Mouse (Mus musculus) hindbrain, postnatal 0 days (tissue): ENCODE measurements around the gene Syde1. TPM values are rescaled to one million over a fixed set of nuclear protein-coding genes. Genes with fewer than 3 reads are reported as not detected.
A peak's percentile ranks its signal among the peaks of the same experiment; 100 is the strongest.
"Not testable (repeated sequence)": the region's sequence is repeated elsewhere in the genome, so short reads cannot be mapped to it uniquely, and the experiment has no call there.

Source experiments
- ATAC-seq: fragments of 200-750 bp; cut with Nextera tagmentation; 2 replicates; pipeline ENCODE4 v1.8.0; 2017; ENCODE audit warnings: mild to moderate bottlenecking, moderate TSS enrichment, moderate library complexity
- DNase-seq: peaks from one replicate; pipeline ENCODE4 v3.0.0-alpha.2; 2015; ENCODE audit warnings: low spot score
- H3K27ac ChIP-seq: fragments of 300-500 bp; sonication (generic); 2 replicates; pipeline ENCODE4 v1.5.1; 2014; ENCODE audit warnings: mild to moderate bottlenecking
- H3K27me3 ChIP-seq: fragments of 300-500 bp; sonication (generic); 2 replicates; pipeline ENCODE4 v1.6.1; 2014; ENCODE audit warnings: low read length, mixed read lengths; ENCODE audit not compliant: insufficient read depth
- H3K36me3 ChIP-seq: fragments of 300-500 bp; sonication (generic); 2 replicates; pipeline ENCODE4 v1.6.1; 2014; ENCODE audit warnings: low read length, mixed read lengths; ENCODE audit not compliant: insufficient read depth
- H3K4me1 ChIP-seq: fragments of 300-500 bp; sonication (generic); 2 replicates; pipeline ENCODE4 v1.6.1; 2014; ENCODE audit warnings: antibody characterized with exemption, low read length, mixed read lengths; ENCODE audit not compliant: insufficient read depth
- H3K4me2 ChIP-seq: fragments of 300-500 bp; sonication (generic); 2 replicates; pipeline ENCODE4 v1.6.1; 2014; ENCODE audit warnings: low read depth, mild to moderate bottlenecking, low read length, moderate library complexity, mixed read lengths
- H3K4me3 ChIP-seq: fragments of 300-500 bp; sonication (generic); 2 replicates; pipeline ENCODE4 v1.5.1; 2014; ENCODE audit warnings: low read length
- H3K9ac ChIP-seq: fragments of 300-500 bp; sonication (generic); replicated peaks from 2 replicates; pipeline ENCODE4 v1.6.1; 2014; ENCODE audit warnings: mild to moderate bottlenecking, low read length, moderate library complexity, mixed read lengths
- H3K9me3 ChIP-seq: fragments of 300-500 bp; sonication (generic); 2 replicates; pipeline ENCODE4 v1.6.1; 2016; ENCODE audit warnings: low read length, mixed read lengths
- CTCF ChIP-seq: IDR thresholded peaks from 2 replicates; pipeline ENCODE4 v1.5.1; 2016; ENCODE audit warnings: antibody characterized with exemption, control low read depth, low read depth
- whole genome bisulfite sequencing: fragments of 180-500 bp; shearing (Covaris S2); extraction: QIAGEN DNeasy Blood & Tissue Kit; methylation state at CpG from one replicate; pipeline ENCODE4 v1.1.7; 2014; 5-methylcytosine and 5-hydroxymethylcytosine counted together
- polyA plus RNA-seq: library from polyadenylated mRNA; unstranded; fragments of >200 nt; fragmentation: Nextera tagmentation; extraction: Ambion mirVana; gene quantifications from 2 replicates; pipeline ENCODE4 v1.2.1, GENCODE M21; 2015
- total RNA-seq: library from RNA; depleted of rRNA; stranded (reverse); fragments of >200 nt; gene quantifications from 2 replicates; pipeline ENCODE4 v1.2.3, GENCODE M21; 2014; rRNA removed

The Syde1 gene
- total RNA-seq: 5.6 and 7.2 TPM in 2 replicates
- polyA plus RNA-seq: 3.5 and 3.6 TPM in 2 replicates

DNA sequence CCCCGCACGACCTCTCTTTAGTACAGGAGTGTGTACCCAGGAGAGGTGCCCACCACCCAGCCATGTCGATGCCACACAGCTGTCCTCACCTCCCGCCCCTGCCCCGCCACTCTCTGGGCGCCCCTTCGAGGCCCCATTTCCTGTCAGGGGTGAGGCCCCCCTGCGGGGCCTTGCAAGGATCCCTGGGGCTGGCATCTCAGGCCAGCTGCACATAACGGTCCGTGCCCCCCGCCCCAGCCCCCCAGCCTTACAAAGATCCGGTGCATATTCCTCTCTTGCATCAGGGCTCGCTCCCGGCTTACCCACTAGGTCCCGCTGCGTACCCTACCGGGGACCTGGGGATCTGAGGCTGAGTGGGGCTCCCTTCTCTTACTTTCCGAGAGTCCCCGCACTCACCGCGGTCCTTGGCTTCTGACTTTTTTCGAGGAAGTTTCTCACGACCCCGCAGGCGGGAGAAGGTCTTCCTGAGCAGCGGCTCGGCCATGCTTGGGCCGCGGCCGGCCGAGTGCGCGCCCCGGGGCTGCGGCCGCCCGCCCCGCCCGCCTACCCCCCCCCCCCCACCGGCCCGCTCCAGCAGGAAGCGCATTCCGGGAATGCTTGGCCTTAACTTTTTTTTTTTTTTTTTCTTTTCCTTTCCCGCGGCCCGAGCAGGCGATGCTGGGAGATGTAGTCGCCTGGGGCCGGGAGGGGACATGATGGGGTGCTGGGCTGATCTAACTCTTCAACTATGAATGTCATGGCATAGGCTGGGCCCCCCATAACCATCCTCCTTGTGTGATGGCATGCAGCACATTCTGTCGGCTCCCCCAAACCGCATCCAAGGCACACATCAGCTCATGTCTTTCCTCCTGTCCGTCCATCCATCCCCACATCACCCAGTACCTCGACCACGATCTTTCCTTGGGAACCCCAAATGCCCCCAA is at the start of gene Syde1:
Gene Syde1, minus strand, starts transcription at position 559 of the 923 bp plus-strand sequence.
- H3K27me3 ChIP-seq: no peaks in the 10 kb centered on the region
- H3K36me3 ChIP-seq: no peaks in the 10 kb centered on the region
- no peaks in the 10 kb centered on the region for H3K4me1 ChIP-seq
- DNase-seq (peak; percentile 29), ATAC-seq (peak; percentile 65)
- no peaks in the 10 kb centered on the region for H3K9me3 ChIP-seq
- TF ChIP-seq CTCF: no peak
- peak within 1 kb of the TSS; percentile 59 for H3K4me3 ChIP-seq
- H3K27ac ChIP-seq: peak within 1 kb of the TSS; percentile 69; the same call in 1 of the 2 replicates
- 3% methylated on average over 45 of the region's 54 CpGs for WGBS
- H3K4me2 ChIP-seq: peak within 1 kb of the TSS; percentile 84
- H3K9ac ChIP-seq: peak within 1 kb of the TSS; percentile 60

GRCm38 (mm10) chr10:78632311-78632710 is 40.5 kb upstream of the Syde1 start:
- no peaks in the 10 kb centered on the region for H3K27me3 ChIP-seq
- no peaks in the 10 kb centered on the region for H3K9me3 ChIP-seq
- peak; percentile 85 for TF ChIP-seq CTCF
- H3K4me3 ChIP-seq: no peak overlapping the region
- no peaks in the 10 kb centered on the region for H3K36me3 ChIP-seq
- H3K4me1 ChIP-seq: no peaks in the 10 kb centered on the region
- no peak overlapping the region for H3K9ac ChIP-seq
- H3K4me2 ChIP-seq: 0 out of 2 replicates have a peak overlapping the region, but pooled peaks have one; percentile 25
- WGBS: 12% methylated on average over 6 of the region's 6 CpGs
- ATAC-seq (peak; percentile 83; the same call in 1 of the 2 replicates), DNase-seq (peak; percentile 74)
- H3K27ac ChIP-seq: no peak overlapping the region

- Histone ChIP-seq H3K9me3 (no peaks in the 10 kb centered on the region), H3K36me3 (no peaks in the 10 kb centered on the region), H3K27ac (no peak overlapping the region), H3K4me2 (no peak overlapping the region), H3K4me3 (no peak overlapping the region), H3K4me1 (no peaks in the 10 kb centered on the region), H3K9ac (no peak overlapping the region), H3K27me3 (no peaks in the 10 kb centered on the region)
- ATAC-seq: no peak
- TF ChIP-seq CTCF: no peak
- 74% methylated on average over 4 of the region's 4 CpGs for WGBS
- peak; percentile 57 for DNase-seq
These were observed 38.4 kb upstream of the Syde1 start for GRCm38 (mm10) chr10:78630194-78630593.

- DNase-seq, H3K4me1 ChIP-seq, ATAC-seq, H3K4me3 ChIP-seq, H3K36me3 ChIP-seq, H3K27me3 ChIP-seq, H3K27ac ChIP-seq, H3K4me2 ChIP-seq, H3K9ac ChIP-seq, H3K9me3 ChIP-seq: not testable (repeated sequence)
- 86% methylated on average over 3 of the region's 3 CpGs for WGBS
These were observed 31.4 kb upstream of the Syde1 start for GRCm38 (mm10) chr10:78623143-78623542.

GRCm38 (mm10) chr10:78617974-78618373 is 26.2 kb upstream of the Syde1 start, which contains the start of gene Olfr1357:
Gene Olfr1357 (minus strand): TSS chr10:78618074.
- no peak for TF ChIP-seq CTCF
- H3K4me3 ChIP-seq: no peak within 1 kb of the TSS
- no peaks in the 10 kb centered on the region for H3K27me3 ChIP-seq
- ATAC-seq (no peak), DNase-seq (no peak)
- WGBS: 87% methylated on average over 1 of the region's 1 CpGs
- no peaks in the 10 kb centered on the region for H3K9me3 ChIP-seq
- no peaks in the 10 kb centered on the region for H3K36me3 ChIP-seq
- H3K27ac ChIP-seq: no peak within 1 kb of the TSS
- no peak within 1 kb of the TSS for H3K9ac ChIP-seq
- no peak within 1 kb of the TSS for H3K4me2 ChIP-seq
- H3K4me1 ChIP-seq: no peaks in the 10 kb centered on the region

GRCm38 (mm10) chr10:78607602-78608001 is 15.8 kb upstream of the Syde1 start:
- DNase-seq (no peak), ATAC-seq (no peak)
- Histone ChIP-seq H3K9ac (no peak overlapping the region), H3K36me3 (no peaks in the 10 kb centered on the region), H3K9me3 (no peaks in the 10 kb centered on the region), H3K4me1 (no peaks in the 10 kb centered on the region), H3K4me2 (no peak overlapping the region), H3K27ac (no peak overlapping the region), H3K4me3 (no peak overlapping the region), H3K27me3 (no peaks in the 10 kb centered on the region)
- no peak for TF ChIP-seq CTCF
- WGBS: 82% methylated on average over 3 of the region's 3 CpGs

GRCm38 (mm10) chr10:78605080-78605479 is 13.3 kb upstream of the Syde1 start:
- Histone ChIP-seq H3K4me3 (no peak overlapping the region), H3K36me3 (no peaks in the 10 kb centered on the region), H3K9ac (no peak overlapping the region), H3K27ac (no peak overlapping the region), H3K4me2 (no peak overlapping the region), H3K9me3 (no peaks in the 10 kb centered on the region), H3K4me1 (no peaks in the 10 kb centered on the region), H3K27me3 (no peaks in the 10 kb centered on the region)
- TF ChIP-seq CTCF: peak; percentile 67
- DNase-seq (peak; percentile 74), ATAC-seq (no peak)
- 30% methylated on average over 3 of the region's 3 CpGs for WGBS
